8 mouse cellular contexts compared by ENCODE assay signal in genomic region chr11:60416590-60416962, GRCm38 (mm10). TPM values are rescaled to one million over a fixed set of nuclear protein-coding genes. Genes with fewer than 3 reads are reported as not detected.
DNase-seq lines count a peak whose midpoint lies in the region; ATAC-seq and TF ChIP-seq lines count a peak whose summit lies in the region.

No protein-coding gene starts in this region.

- peaks cover 27% of the 10 kb centered on the region for H3K4me1 ChIP-seq in forebrain, embryonic 16.5 days (replicated peaks; ENCODE audit: control insufficient read depth, insufficient read depth, low read length)

- peak overlapping the region; percentile 94 for H3K27ac ChIP-seq in gastrocnemius, adult 2 months
- H3K27ac ChIP-seq in forebrain, embryonic 16.5 days (ENCODE audit: low read length), result peak overlapping the region; percentile 41; the same call in 1 of the 2 replicates
- peak overlapping the region; percentile 25 for H3K27ac ChIP-seq in macrophage

- H3K4me3 ChIP-seq in gastrocnemius, adult 2 months, result peak overlapping the region; percentile 91
- H3K4me3 ChIP-seq in forebrain, embryonic 16.5 days (replicated peaks; ENCODE audit: low read length), result peak overlapping the region; percentile 93
- H3K4me3 ChIP-seq in macrophage (ENCODE audit: inconsistent target), result peak overlapping the region; percentile 68

- intact Hi-C loops in gastrocnemius, adult 2 months (cut with DNase I), result loop anchor here (5.0 kb wide), 1 partner anchor 309 kb away; the partner anchor contains the start of gene Rai1

- peak overlapping the region; percentile 93 for H3K4me2 ChIP-seq in forebrain, embryonic 16.5 days (ENCODE audit: low read length)

- peak overlapping the region; percentile 62 for H3K9ac ChIP-seq in forebrain, embryonic 16.5 days (replicated peaks; ENCODE audit: low read depth, low read length)

- no peak for DNase-seq in gastrocnemius, adult 2 months
- DNase-seq in gastrocnemius, postnatal 25 days, result no peak
- no peak for DNase-seq in adrenal gland, adult 2 months
- no peak for DNase-seq in natural killer cell, adult 2 months (ENCODE audit: low spot score in 2 of 2)
- no peak for DNase-seq in frontal cortex, postnatal 14 days (ENCODE audit: low spot score in 2 of 2)

- under 1% methylated on average over 21 of the region's 21 CpGs for WGBS in forebrain, embryonic 16.5 days
- WGBS in macrophage (ENCODE audit: missing documents), result 2% methylated on average over 21 of the region's 21 CpGs

- ATAC-seq in CD4-positive, CD25-positive, alpha-beta regulatory T cell, adult 4 months, result peak; percentile 3
- ATAC-seq in forebrain, embryonic 16.5 days, result no peak

- no peaks in the 10 kb centered on the region for H3K27me3 ChIP-seq in forebrain, embryonic 16.5 days (replicated peaks; ENCODE audit: control insufficient read depth, insufficient read depth, low read length)

- no peaks in the 10 kb centered on the region for H3K9me3 ChIP-seq in forebrain, embryonic 16.5 days (ENCODE audit: control insufficient read depth, low read length)

- H3K79me2 ChIP-seq in macrophage (ENCODE audit: inconsistent target), result peaks cover 62% of the 10 kb centered on the region

- no peaks in the 10 kb centered on the region for H3K36me3 ChIP-seq in forebrain, embryonic 16.5 days (ENCODE audit: control insufficient read depth, insufficient read depth)
- H3K36me3 ChIP-seq in macrophage (ENCODE audit: inconsistent target), result no peaks in the 10 kb centered on the region

- TF ChIP-seq CTCF in gastrocnemius, adult 2 months (IDR thresholded peaks at IDR 0.05), result no peak

RNA-seq across cellular contexts. Expression of gene Gid4, which starts 0.4 kb away (rescaled TPM):
- 10 to 100 TPM; 64.5 to 66.7 TPM for total RNA-seq in gastrocnemius, adult 2 months (2021)
- 10 to 100 TPM; 45.2 to 50.9 TPM for total RNA-seq in gastrocnemius, postnatal 25 days (2021)
- polyA plus RNA-seq in CD4-positive, CD25-positive, alpha-beta regulatory T cell, adult 4 months (2017; shearing (Covaris generic)), result 10 to 100 TPM; 13.6 to 16.8 TPM
- 28.7 and 29.7 TPM in 2 replicates for polyA plus RNA-seq in forebrain, embryonic 16.5 days (2015; fragmentation: Nextera tagmentation; extraction: Ambion mirVana)
- 1 to 10 TPM; 1.1 to 7.8 (median 3.5) TPM for total RNA-seq in macrophage (2018; cell fraction: chromatin; rRNA removed)
- 10 to 100 TPM in 15 of 26 experiments, 1 to 10 TPM in 11; 7.0 to 15.8 (median 10.1) TPM for total RNA-seq in macrophage (2018; cell fraction: cytosol; rRNA removed)
- total RNA-seq in macrophage (2018; cell fraction: nucleus; rRNA removed), result 10 to 100 TPM in 4 of 26 experiments, 1 to 10 TPM in 22; 2.3 to 13.0 (median 5.6) TPM
- polyA plus RNA-seq in macrophage (2018), result 8.3 to 13.8 TPM (median 11.1 TPM) in 3 replicates
- 10 to 100 TPM; 45.9 to 53.9 TPM for total RNA-seq in adrenal gland, adult 2 months (2021)
- polyA plus RNA-seq in adrenal gland, adult 2 months (2012; rRNA removed), result 52.7 and 56.1 TPM in 2 replicates

RNA-seq across cellular contexts. Expression of gene Atpaf2, which starts 1.7 kb away (rescaled TPM):
- total RNA-seq in gastrocnemius, adult 2 months (2021), result 10 to 100 TPM; 28.9 to 31.4 TPM
- 10 to 100 TPM; 27.0 to 31.1 TPM for total RNA-seq in gastrocnemius, postnatal 25 days (2021)
- polyA plus RNA-seq in CD4-positive, CD25-positive, alpha-beta regulatory T cell, adult 4 months (2017; shearing (Covaris generic)), result 10 to 100 TPM; 40.4 to 43.5 TPM
- 50.5 and 53.4 TPM in 2 replicates for polyA plus RNA-seq in forebrain, embryonic 16.5 days (2015; fragmentation: Nextera tagmentation; extraction: Ambion mirVana)
- 10 to 100 TPM in 18 of 26 experiments, 1 to 10 TPM in 8; 4.8 to 25.1 (median 14.0) TPM for total RNA-seq in macrophage (2018; cell fraction: chromatin; rRNA removed)
- total RNA-seq in macrophage (2018; cell fraction: cytosol; rRNA removed), result 10 to 100 TPM; 11.5 to 24.5 (median 17.1) TPM
- 10 to 100 TPM in 19 of 26 experiments, 1 to 10 TPM in 7; 6.2 to 26.4 (median 13.1) TPM for total RNA-seq in macrophage (2018; cell fraction: nucleus; rRNA removed)
- polyA plus RNA-seq in macrophage (2018), result 14.8 to 26.6 TPM (median 21.7 TPM) in 3 replicates
- 10 to 100 TPM; 81.2 to 90.9 TPM for total RNA-seq in adrenal gland, adult 2 months (2021)
- polyA plus RNA-seq in adrenal gland, adult 2 months (2012; rRNA removed), result 48.7 and 51.3 TPM in 2 replicates

RNA-seq across cellular contexts. Expression of gene Drg2, which starts 37.8 kb away (rescaled TPM):
- 10 to 100 TPM; 26.4 to 26.6 TPM for total RNA-seq in gastrocnemius, adult 2 months (2021)
- 10 to 100 TPM; 22.5 to 24.2 TPM for total RNA-seq in gastrocnemius, postnatal 25 days (2021)
- 10 to 100 TPM; 51.7 to 64.6 TPM for polyA plus RNA-seq in CD4-positive, CD25-positive, alpha-beta regulatory T cell, adult 4 months (2017; shearing (Covaris generic))
- polyA plus RNA-seq in forebrain, embryonic 16.5 days (2015; fragmentation: Nextera tagmentation; extraction: Ambion mirVana), result 103 TPM in 2 replicates
- 10 to 100 TPM; 17.1 to 92.9 (median 46.0) TPM for total RNA-seq in macrophage (2018; cell fraction: chromatin; rRNA removed)
- 10 to 100 TPM; 21.3 to 37.5 (median 30.1) TPM for total RNA-seq in macrophage (2018; cell fraction: cytosol; rRNA removed)
- total RNA-seq in macrophage (2018; cell fraction: nucleus; rRNA removed), result 10 to 100 TPM; 11.0 to 53.1 (median 20.3) TPM
- polyA plus RNA-seq in macrophage (2018), result 26.2 to 51.6 TPM (median 29.1 TPM) in 3 replicates
- 10 to 100 TPM; 63.2 to 72.2 TPM for total RNA-seq in adrenal gland, adult 2 months (2021)
- 36.6 and 40.5 TPM in 2 replicates for polyA plus RNA-seq in adrenal gland, adult 2 months (2012; rRNA removed)

RNA-seq across cellular contexts. Expression of gene Myo15, which starts 52.6 kb away (rescaled TPM):
- total RNA-seq in gastrocnemius, adult 2 months (2021), result under 1 TPM in 1 of 2 experiments, not detected in 1; 0.06 TPM
- total RNA-seq in gastrocnemius, postnatal 25 days (2021), result under 1 TPM in 1 of 2 experiments, not detected in 1; 0.03 TPM
- not detected for polyA plus RNA-seq in CD4-positive, CD25-positive, alpha-beta regulatory T cell, adult 4 months (2017; shearing (Covaris generic))
- 0.08 and 0.15 TPM in 2 replicates for polyA plus RNA-seq in forebrain, embryonic 16.5 days (2015; fragmentation: Nextera tagmentation; extraction: Ambion mirVana)
- total RNA-seq in macrophage (2018; cell fraction: chromatin; rRNA removed), result under 1 TPM in 23 of 26 experiments, not detected in 3; 0.04 to 0.45 (median 0.13) TPM
- total RNA-seq in macrophage (2018; cell fraction: cytosol; rRNA removed), result under 1 TPM in 1 of 26 experiments, not detected in 25; 0.03 TPM
- total RNA-seq in macrophage (2018; cell fraction: nucleus; rRNA removed), result under 1 TPM in 6 of 26 experiments, not detected in 20; 0.04 to 0.10 (median 0.07) TPM
- polyA plus RNA-seq in macrophage (2018), result not detected in 3 replicates
- total RNA-seq in adrenal gland, adult 2 months (2021), result under 1 TPM; 0.14 to 0.20 TPM
- polyA plus RNA-seq in adrenal gland, adult 2 months (2012; rRNA removed), result 0.26 and 0.47 TPM in 2 replicates

Comparison
In these comparisons a context has a peak if more than half of its experiments do, and no peak if none do; other contexts are left out.
1. H3K27ac ChIP-seq: peak in every context shown above with its lines; median percentile 94 in gastrocnemius, adult 2 months; 41 in forebrain, embryonic 16.5 days; 25 in macrophage.